Mouse (Mus musculus): ENCODE results near the gene Aff3.

DNA sequence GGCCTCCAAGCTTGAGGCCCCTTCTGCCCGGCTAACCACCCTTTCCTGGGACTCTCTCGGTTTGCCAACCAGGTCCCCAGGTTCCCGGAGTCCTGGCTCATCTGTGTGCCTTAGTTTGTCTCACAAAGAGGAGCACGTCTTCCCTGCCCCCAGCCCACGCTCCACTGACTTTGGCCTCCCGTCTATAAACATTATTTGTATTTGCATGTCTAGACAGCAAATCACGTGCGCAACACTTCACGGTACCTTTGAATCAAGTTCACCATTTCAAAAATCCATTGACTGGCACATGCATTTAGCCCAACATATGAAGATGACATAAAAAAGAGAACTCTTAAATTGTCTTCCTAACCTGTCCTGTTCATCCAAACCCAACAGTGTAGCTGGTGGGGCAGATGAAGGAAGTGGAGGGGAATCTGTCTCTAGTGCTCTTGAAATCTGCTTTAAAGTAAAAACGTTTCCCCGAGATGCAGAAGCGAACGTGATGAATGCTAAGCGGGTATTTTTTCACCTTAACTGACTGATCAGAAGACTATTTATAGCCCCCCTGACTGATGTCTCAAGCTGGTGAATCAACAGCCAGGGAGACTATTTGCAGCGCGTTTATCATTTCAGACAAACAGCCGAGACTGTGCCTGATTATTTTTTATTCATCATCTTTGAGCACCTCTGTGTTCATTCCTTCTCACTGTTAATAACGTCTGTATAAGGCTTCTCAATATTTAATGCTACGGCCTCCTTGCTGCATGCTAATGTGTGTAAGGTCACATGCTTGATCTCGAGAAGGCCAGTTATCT lies 396.3 kb downstream of the Aff3 start:
- TF ChIP-seq POLR2A (IDR thresholded peaks at IDR 0.05; ENCODE audit: insufficient read depth, low read depth, low read length) (no peak), CTCF (IDR thresholded peaks at IDR 0.05; ENCODE audit: insufficient read depth, low read depth, low read length) (no peak)
